Mouse (Mus musculus): ENCODE measurements around the gene Aff4. TPM values are rescaled to one million over a fixed set of nuclear protein-coding genes. Genes with fewer than 3 reads are reported as not detected.

Aff4 gene
- polyA plus RNA-seq, 2 experiments: 4.0 to 8.7 TPM

GRCm38 (mm10) chr11:53345328-53345727, 5.3 kb upstream of the Aff4 start:
- Histone ChIP-seq H3K4me2 (ENCODE audit: low read depth) (no peak overlapping the region), H3K27ac (no peak overlapping the region), H3K27me3 (ENCODE audit: control insufficient read depth, insufficient read depth, low read length) (no peaks in the 10 kb centered on the region; the same call in 1 of the 2 replicates), H3K4me3 (ENCODE audit: insufficient read depth in 1 of 2, low read depth in 2 of 2, low read length in 2 of 2) (no peak overlapping the region), H3K4me1 (replicated peaks; ENCODE audit: control insufficient read depth in 2 of 2, insufficient read depth in 2 of 2, low read length in 1 of 2) (peaks cover 0 to 14% of the 10 kb centered on the region in 2 experiments; a peak in 3 of 4 replicates), H3K36me3 (replicated peaks; ENCODE audit: control insufficient read depth, insufficient read depth, low read depth) (no peaks in the 10 kb centered on the region), H3K9me3 (ENCODE audit: control insufficient read depth, low read length) (no peaks in the 10 kb centered on the region), H3K9ac (replicated peaks) (no peak overlapping the region)
- TF ChIP-seq CTCF (IDR thresholded peaks at IDR 0.05; ENCODE audit: low read depth) (no peak), EP300 (IDR thresholded peaks at IDR 0.05; ENCODE audit: low read depth) (no peak; the same call in 1 of the 2 replicates)
- 5% methylated on average over 5 of the region's 5 CpGs for WGBS (ENCODE audit: insufficient replicate concordance)
- ATAC-seq (ENCODE audit: insufficient read depth) (no peak), DNase-seq (ENCODE audit: low read depth in 3 of 3, low spot score in 3 of 3) (no peak)

- 6% methylated on average over 2 of the region's 2 CpGs for WGBS (ENCODE audit: insufficient replicate concordance)
- H3K9ac ChIP-seq (replicated peaks): no peak overlapping the region
These were observed 4.9 kb upstream of the Aff4 start for GRCm38 (mm10) chr11:53345738-53346137.

GRCm38 (mm10) chr11:53351224-53351942, 750 bp downstream of the Aff4 start:
- WGBS (ENCODE audit: insufficient replicate concordance): under 1% methylated on average over 35 of the region's 35 CpGs
- peaks cover 3 to 12% of the 10 kb centered on the region in 2 experiments; a peak in 3 of 4 replicates for H3K4me1 ChIP-seq (replicated peaks; ENCODE audit: control insufficient read depth in 2 of 2, insufficient read depth in 2 of 2, low read length in 1 of 2)
- no peaks in the 10 kb centered on the region for H3K36me3 ChIP-seq (replicated peaks; ENCODE audit: control insufficient read depth, insufficient read depth, low read depth)
- peak overlapping the region; percentile 77 for H3K9ac ChIP-seq (replicated peaks)
- ATAC-seq (ENCODE audit: insufficient read depth): no peak
- no peaks in the 10 kb centered on the region for H3K9me3 ChIP-seq (ENCODE audit: control insufficient read depth, low read length)
- peak overlapping the region; percentile 96 for H3K4me2 ChIP-seq (ENCODE audit: low read depth)
- peak in 1 of 3 experiments; percentile 35 for DNase-seq (ENCODE audit: low read depth in 3 of 3, low spot score in 3 of 3)
- peak overlapping the region; percentile 68 to 70 for H3K4me3 ChIP-seq (ENCODE audit: insufficient read depth in 1 of 2, low read depth in 2 of 2, low read length in 2 of 2)
- no peaks in the 10 kb centered on the region; the same call in 1 of the 2 replicates for H3K27me3 ChIP-seq (ENCODE audit: control insufficient read depth, insufficient read depth, low read length)
- TF ChIP-seq CTCF (IDR thresholded peaks at IDR 0.05; ENCODE audit: low read depth) (no peak), EP300 (IDR thresholded peaks at IDR 0.05; ENCODE audit: low read depth) (no peak)
- H3K27ac ChIP-seq: peak overlapping the region; percentile 63

More at GRCm38 (mm10) chr11:53345738-53346137, 4.9 kb upstream of the Aff4 start:
- no peak for TF ChIP-seq CTCF (IDR thresholded peaks at IDR 0.05; ENCODE audit: low read depth)
- TF ChIP-seq EP300 (IDR thresholded peaks at IDR 0.05; ENCODE audit: low read depth): no peak
- DNase-seq (ENCODE audit: low read depth in 3 of 3, low spot score in 3 of 3) (no peak), ATAC-seq (ENCODE audit: insufficient read depth) (no peak)
- Histone ChIP-seq H3K36me3 (replicated peaks; ENCODE audit: control insufficient read depth, insufficient read depth, low read depth) (no peaks in the 10 kb centered on the region), H3K27me3 (ENCODE audit: control insufficient read depth, insufficient read depth, low read length) (no peaks in the 10 kb centered on the region; the same call in 1 of the 2 replicates), H3K27ac (no peak overlapping the region), H3K4me3 (ENCODE audit: insufficient read depth in 1 of 2, low read depth in 2 of 2, low read length in 2 of 2) (no peak overlapping the region), H3K9me3 (ENCODE audit: control insufficient read depth, low read length) (no peaks in the 10 kb centered on the region), H3K4me2 (ENCODE audit: low read depth) (no peak overlapping the region), H3K4me1 (replicated peaks; ENCODE audit: control insufficient read depth in 2 of 2, insufficient read depth in 2 of 2, low read length in 1 of 2) (peaks cover 0 to 14% of the 10 kb centered on the region in 2 experiments; a peak in 3 of 4 replicates)

- no peak overlapping the region; the same call in 1 of the 2 replicates for H3K27ac ChIP-seq
- no peak for TF ChIP-seq CTCF (IDR thresholded peaks at IDR 0.05; ENCODE audit: low read depth)
- no peak for TF ChIP-seq EP300 (IDR thresholded peaks at IDR 0.05; ENCODE audit: low read depth)
- H3K9me3 ChIP-seq (ENCODE audit: control insufficient read depth, low read length): no peaks in the 10 kb centered on the region
- no peaks in the 10 kb centered on the region; the same call in 1 of the 2 replicates for H3K36me3 ChIP-seq (replicated peaks; ENCODE audit: control insufficient read depth, insufficient read depth, low read depth)
- 11% methylated on average over 14 of the region's 14 CpGs for WGBS (ENCODE audit: insufficient replicate concordance)
- H3K4me2 ChIP-seq (ENCODE audit: low read depth): peak overlapping the region; percentile 96
- H3K27me3 ChIP-seq (ENCODE audit: control insufficient read depth, insufficient read depth, low read length): no peaks in the 10 kb centered on the region; the same call in 1 of the 2 replicates
- no peak for ATAC-seq (ENCODE audit: insufficient read depth)
- H3K4me1 ChIP-seq (replicated peaks; ENCODE audit: control insufficient read depth in 2 of 2, insufficient read depth in 2 of 2, low read length in 1 of 2): peaks cover 3 to 12% of the 10 kb centered on the region in 2 experiments; a peak in 3 of 4 replicates
- no peak for DNase-seq (ENCODE audit: low read depth in 3 of 3, low spot score in 3 of 3)
- peak overlapping the region; percentile 77 for H3K9ac ChIP-seq (replicated peaks)
- peak overlapping the region; percentile 68 to 70 for H3K4me3 ChIP-seq (ENCODE audit: insufficient read depth in 1 of 2, low read depth in 2 of 2, low read length in 2 of 2)
These were observed 1.4 kb downstream of the Aff4 start for GRCm38 (mm10) chr11:53351943-53352590.

Measured in liver, embryonic 14.5 days (tissue).